Mouse (Mus musculus): ENCODE measurements around the gene Ifngr2. TPM values are rescaled to one million over a fixed set of nuclear protein-coding genes. Genes with fewer than 3 reads are reported as not detected.
A peak's percentile ranks its signal among the peaks of the same experiment; 100 is the strongest.

The Ifngr2 gene
- polyA plus RNA-seq, 1 experiment from 2014 or later = 44.0 TPM

DNA sequence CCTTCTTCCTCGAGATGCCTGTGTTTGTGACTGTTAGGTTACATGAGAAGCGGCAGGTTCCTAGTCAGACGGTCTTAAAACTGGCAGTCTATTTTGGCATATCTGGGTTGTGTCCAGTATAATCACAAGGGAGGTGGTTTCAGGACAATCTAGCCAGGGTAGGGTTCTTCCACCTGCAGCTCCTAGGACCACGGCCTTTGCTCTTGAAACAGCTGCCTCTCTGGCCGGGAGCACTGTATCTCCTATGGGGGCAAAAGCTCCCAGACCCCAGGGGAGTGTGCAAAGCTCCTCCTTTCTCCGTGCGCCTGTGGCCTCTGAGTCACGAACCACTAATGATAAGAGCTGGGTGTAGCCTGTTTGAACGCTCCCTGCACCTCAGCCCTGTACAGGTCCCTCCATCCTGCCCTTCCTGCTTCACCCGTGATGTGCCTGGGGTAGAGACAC is 4.2 kb downstream of the Ifngr2 start:
- peaks cover 5% of the 10 kb centered on the region for H3K36me3 ChIP-seq (ENCODE audit: control insufficient read depth, insufficient read depth, low read length)
- peaks cover 27% of the 10 kb centered on the region for H3K4me1 ChIP-seq (ENCODE audit: control insufficient read depth, insufficient read depth, low read length)
- no peak overlapping the region for H3K9ac ChIP-seq (replicated peaks; ENCODE audit: low read depth, low read length)
- WGBS = 62% methylated on average over 10 of the region's 10 CpGs
- no peaks in the 10 kb centered on the region for H3K9me3 ChIP-seq (ENCODE audit: control insufficient read depth, low read depth, low read length)
- no peak overlapping the region for H3K4me3 ChIP-seq (ENCODE audit: low read depth, low read length)
- H3K27me3 ChIP-seq (ENCODE audit: control insufficient read depth, insufficient read depth, low read length) = no peaks in the 10 kb centered on the region
- H3K4me2 ChIP-seq (replicated peaks; ENCODE audit: low read depth, low read length) = no peak overlapping the region
- peak; percentile 74 for ATAC-seq (ENCODE audit: insufficient number of reproducible peaks, insufficient read depth, low FRiP score, low read depth)
- 0 out of 2 replicates have a peak overlapping the region, but pooled peaks have one; percentile 28 for H3K27ac ChIP-seq (ENCODE audit: low read length)

- Histone ChIP-seq H3K27me3 (ENCODE audit: control insufficient read depth, insufficient read depth, low read length) (no peaks in the 10 kb centered on the region), H3K9me3 (ENCODE audit: control insufficient read depth, low read depth, low read length) (no peaks in the 10 kb centered on the region), H3K4me3 (ENCODE audit: low read depth, low read length) (no peak overlapping the region), H3K27ac (ENCODE audit: low read length) (no peak overlapping the region), H3K9ac (replicated peaks; ENCODE audit: low read depth, low read length) (no peak overlapping the region), H3K4me1 (ENCODE audit: control insufficient read depth, insufficient read depth, low read length) (peaks cover 27% of the 10 kb centered on the region), H3K4me2 (replicated peaks; ENCODE audit: low read depth, low read length) (no peak overlapping the region), H3K36me3 (ENCODE audit: control insufficient read depth, insufficient read depth, low read length) (peaks cover 5% of the 10 kb centered on the region)
- 62% methylated on average over 9 of the region's 9 CpGs for WGBS
- no peak for ATAC-seq (ENCODE audit: insufficient number of reproducible peaks, insufficient read depth, low FRiP score, low read depth)
Measured at GRCm38 (mm10) chr16:91552072-91552471, 5.2 kb downstream of the Ifngr2 start.

DNA sequence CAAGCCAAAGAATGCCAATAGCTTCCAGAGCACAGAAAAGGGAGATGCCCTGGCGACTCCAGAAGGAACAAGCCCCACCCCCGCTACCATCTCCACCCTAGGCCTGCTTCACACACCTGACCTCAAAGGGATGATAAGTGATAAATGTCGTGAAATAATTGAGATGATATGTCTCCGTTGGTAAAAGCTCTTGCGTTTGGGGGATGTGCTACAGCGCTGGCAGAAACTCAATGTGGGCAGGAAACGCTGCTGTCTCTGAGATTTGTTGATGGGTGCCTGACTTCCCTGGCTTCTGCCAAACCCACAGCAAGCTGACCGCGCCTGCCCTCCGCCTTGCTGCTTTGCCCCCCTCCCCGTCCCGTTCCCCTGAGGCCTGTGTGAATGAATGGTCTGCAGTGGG is 6.8 kb downstream of the Ifngr2 start:
- 47% methylated on average over 12 of the region's 12 CpGs for WGBS
- Histone ChIP-seq H3K9ac (replicated peaks; ENCODE audit: low read depth, low read length) (no peak overlapping the region), H3K27me3 (ENCODE audit: control insufficient read depth, insufficient read depth, low read length) (no peaks in the 10 kb centered on the region), H3K9me3 (ENCODE audit: control insufficient read depth, low read depth, low read length) (no peaks in the 10 kb centered on the region), H3K36me3 (ENCODE audit: control insufficient read depth, insufficient read depth, low read length) (peaks cover 9% of the 10 kb centered on the region), H3K4me2 (replicated peaks; ENCODE audit: low read depth, low read length) (no peak overlapping the region), H3K4me1 (ENCODE audit: control insufficient read depth, insufficient read depth, low read length) (peaks cover 19% of the 10 kb centered on the region), H3K4me3 (ENCODE audit: low read depth, low read length) (no peak overlapping the region), H3K27ac (ENCODE audit: low read length) (no peak overlapping the region)
- ATAC-seq (ENCODE audit: insufficient number of reproducible peaks, insufficient read depth, low FRiP score, low read depth) = no peak

DNA sequence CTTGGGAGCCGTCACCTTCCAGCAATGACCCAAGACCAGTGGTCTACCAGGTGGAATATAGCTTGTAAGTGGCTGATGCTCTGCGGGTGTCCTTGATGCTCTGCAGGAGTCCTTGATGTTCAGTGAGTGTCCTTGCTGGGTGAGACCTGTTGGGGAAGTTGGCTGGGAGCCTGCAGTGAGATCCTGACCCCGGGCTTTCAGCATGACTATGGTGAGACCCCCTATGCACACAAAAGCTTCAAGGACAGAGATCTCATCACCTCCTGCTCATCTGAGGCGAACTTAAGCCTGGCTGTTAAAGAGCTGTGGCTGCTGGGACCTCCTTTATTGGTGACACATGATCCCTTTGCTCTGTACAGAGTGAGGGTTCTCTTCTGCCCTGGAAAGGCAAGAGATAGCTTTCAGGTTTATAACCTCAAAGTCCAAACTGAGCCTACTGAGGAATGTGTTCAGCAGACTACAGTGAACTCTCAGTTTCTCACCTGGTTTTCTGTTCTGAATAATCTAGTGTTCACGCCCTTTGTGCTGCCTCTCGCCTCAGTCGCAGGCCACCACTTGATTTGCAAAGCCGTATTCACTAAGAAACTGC is 8.2 kb downstream of the Ifngr2 start:
- no peaks in the 10 kb centered on the region for H3K27me3 ChIP-seq (ENCODE audit: control insufficient read depth, insufficient read depth, low read length)
- 87% methylated on average over 8 of the region's 8 CpGs for WGBS
- H3K9ac ChIP-seq (replicated peaks; ENCODE audit: low read depth, low read length) = no peak overlapping the region
- peaks cover 9% of the 10 kb centered on the region for H3K4me1 ChIP-seq (ENCODE audit: control insufficient read depth, insufficient read depth, low read length)
- ATAC-seq (ENCODE audit: insufficient number of reproducible peaks, insufficient read depth, low FRiP score, low read depth) = no peak
- H3K9me3 ChIP-seq (ENCODE audit: control insufficient read depth, low read depth, low read length) = no peaks in the 10 kb centered on the region
- peaks cover 9% of the 10 kb centered on the region for H3K36me3 ChIP-seq (ENCODE audit: control insufficient read depth, insufficient read depth, low read length)
- no peak overlapping the region for H3K27ac ChIP-seq (ENCODE audit: low read length)
- H3K4me3 ChIP-seq (ENCODE audit: low read depth, low read length) = no peak overlapping the region
- H3K4me2 ChIP-seq (replicated peaks; ENCODE audit: low read depth, low read length) = no peak overlapping the region

DNA sequence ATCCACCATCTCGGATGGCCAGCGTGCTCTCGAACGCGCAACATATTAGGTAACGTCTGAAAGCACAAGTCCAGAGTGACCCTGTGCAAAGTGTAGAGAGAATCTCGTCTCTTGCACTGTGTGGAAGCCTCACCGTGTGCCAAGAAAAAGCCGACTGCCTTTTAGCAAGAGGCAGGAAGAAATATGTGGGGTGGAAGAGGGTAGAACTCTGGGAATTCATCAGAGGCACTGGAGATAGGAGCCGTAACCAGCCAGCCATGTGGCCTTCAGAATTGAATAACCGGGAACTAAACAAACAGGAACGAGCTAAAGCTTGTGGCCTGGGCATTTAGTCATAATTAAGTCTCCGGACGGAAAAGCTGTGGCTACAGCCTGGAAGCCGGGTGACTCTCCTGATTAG is 9.8 kb downstream of the Ifngr2 start:
- H3K4me1 ChIP-seq (ENCODE audit: control insufficient read depth, insufficient read depth, low read length) = peaks cover 9% of the 10 kb centered on the region

GRCm38 (mm10) chr16:91557214-91557613 is 10.3 kb downstream of the Ifngr2 start:
- Histone ChIP-seq H3K4me3 (ENCODE audit: low read depth, low read length) (no peak overlapping the region), H3K4me2 (replicated peaks; ENCODE audit: low read depth, low read length) (no peak overlapping the region), H3K4me1 (ENCODE audit: control insufficient read depth, insufficient read depth, low read length) (peaks cover 9% of the 10 kb centered on the region), H3K27me3 (ENCODE audit: control insufficient read depth, insufficient read depth, low read length) (no peaks in the 10 kb centered on the region), H3K36me3 (ENCODE audit: control insufficient read depth, insufficient read depth, low read length) (peaks cover 20% of the 10 kb centered on the region), H3K27ac (ENCODE audit: low read length) (no peak overlapping the region), H3K9ac (replicated peaks; ENCODE audit: low read depth, low read length) (no peak overlapping the region), H3K9me3 (ENCODE audit: control insufficient read depth, low read depth, low read length) (no peaks in the 10 kb centered on the region)
- WGBS = 89% methylated on average over 7 of the region's 7 CpGs
- ATAC-seq (ENCODE audit: insufficient number of reproducible peaks, insufficient read depth, low FRiP score, low read depth) = no peak

More for the DNA sequence above, 9.8 kb downstream of the Ifngr2 start:
- WGBS = 71% methylated on average over 15 of the region's 15 CpGs
- ATAC-seq (ENCODE audit: insufficient number of reproducible peaks, insufficient read depth, low FRiP score, low read depth) = no peak
- H3K9me3 ChIP-seq (ENCODE audit: control insufficient read depth, low read depth, low read length) = no peaks in the 10 kb centered on the region
- H3K4me2 ChIP-seq (replicated peaks; ENCODE audit: low read depth, low read length) = no peak overlapping the region
- no peak overlapping the region for H3K27ac ChIP-seq (ENCODE audit: low read length)
- H3K9ac ChIP-seq (replicated peaks; ENCODE audit: low read depth, low read length) = no peak overlapping the region
- H3K27me3 ChIP-seq (ENCODE audit: control insufficient read depth, insufficient read depth, low read length) = no peaks in the 10 kb centered on the region
- no peak overlapping the region for H3K4me3 ChIP-seq (ENCODE audit: low read depth, low read length)
- peaks cover 15% of the 10 kb centered on the region for H3K36me3 ChIP-seq (ENCODE audit: control insufficient read depth, insufficient read depth, low read length)

DNA sequence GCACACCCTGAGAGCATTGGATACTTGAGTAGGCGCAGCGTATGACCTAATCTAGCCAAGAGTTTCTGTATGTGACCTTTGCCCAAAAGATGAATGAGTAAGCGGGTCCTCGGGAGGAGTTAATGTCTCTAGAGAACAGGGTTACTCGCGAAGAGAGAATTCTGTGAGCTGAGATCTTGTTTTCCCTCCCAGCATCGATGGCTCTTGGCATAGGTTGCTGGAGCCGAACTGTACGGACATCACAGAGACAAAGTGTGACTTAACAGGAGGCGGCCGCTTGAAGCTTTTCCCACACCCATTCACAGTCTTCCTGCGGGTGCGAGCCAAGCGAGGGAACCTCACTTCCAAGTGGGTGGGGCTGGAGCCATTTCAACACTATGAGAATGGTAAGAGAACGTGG is 10.8 kb downstream of the Ifngr2 start:
- Histone ChIP-seq H3K4me3 (ENCODE audit: low read depth, low read length) (no peak overlapping the region), H3K9me3 (ENCODE audit: control insufficient read depth, low read depth, low read length) (no peaks in the 10 kb centered on the region), H3K36me3 (ENCODE audit: control insufficient read depth, insufficient read depth, low read length) (peaks cover 20% of the 10 kb centered on the region), H3K27me3 (ENCODE audit: control insufficient read depth, insufficient read depth, low read length) (no peaks in the 10 kb centered on the region), H3K4me1 (ENCODE audit: control insufficient read depth, insufficient read depth, low read length) (peaks cover 9% of the 10 kb centered on the region), H3K4me2 (replicated peaks; ENCODE audit: low read depth, low read length) (no peak overlapping the region), H3K9ac (replicated peaks; ENCODE audit: low read depth, low read length) (no peak overlapping the region), H3K27ac (ENCODE audit: low read length) (no peak overlapping the region)
- WGBS = 87% methylated on average over 15 of the region's 15 CpGs
- no peak for ATAC-seq (ENCODE audit: insufficient number of reproducible peaks, insufficient read depth, low FRiP score, low read depth)

GRCm38 (mm10) chr16:91561099-91561498 is 14.2 kb downstream of the Ifngr2 start:
- Histone ChIP-seq H3K4me2 (replicated peaks; ENCODE audit: low read depth, low read length) (no peak overlapping the region), H3K36me3 (ENCODE audit: control insufficient read depth, insufficient read depth, low read length) (peaks cover 19% of the 10 kb centered on the region)
- WGBS = 56% methylated on average over 9 of the region's 9 CpGs

More at GRCm38 (mm10) chr16:91561099-91561498, 14.2 kb downstream of the Ifngr2 start:
- H3K4me3 ChIP-seq (ENCODE audit: low read depth, low read length) = no peak overlapping the region
- H3K4me1 ChIP-seq (ENCODE audit: control insufficient read depth, insufficient read depth, low read length) = no peaks in the 10 kb centered on the region
- H3K27ac ChIP-seq (ENCODE audit: low read length) = no peak overlapping the region
- H3K9ac ChIP-seq (replicated peaks; ENCODE audit: low read depth, low read length) = no peak overlapping the region
- H3K27me3 ChIP-seq (ENCODE audit: control insufficient read depth, insufficient read depth, low read length) = no peaks in the 10 kb centered on the region
- no peak for ATAC-seq (ENCODE audit: insufficient number of reproducible peaks, insufficient read depth, low FRiP score, low read depth)
- no peaks in the 10 kb centered on the region for H3K9me3 ChIP-seq (ENCODE audit: control insufficient read depth, low read depth, low read length)

Data from stomach, embryonic 14.5 days (tissue).